Comparison of ENCODE assay signal across 15 mouse cellular contexts in genomic region chr8:64844043-64844481, GRCm38 (mm10). TPM values are rescaled to one million over a fixed set of nuclear protein-coding genes. Genes with fewer than 3 reads are reported as not detected.
A peak's percentile ranks its signal among the peaks of the same experiment; 100 is the strongest.
DNase-seq lines count a peak whose midpoint lies in the region; ATAC-seq lines count a peak whose summit lies in the region.
"Had no signal": no experiment of that assay in that cellular context is flagged by ENCODE, and none has a peak within 500 bp of the region (broad histone marks: within the 10 kb centered on the region; RNA-seq: fewer than 3 reads in every experiment).

No protein-coding gene starts in this region.

- 0 out of 2 replicates have a peak, but pooled peaks have one; percentile 13 for ATAC-seq in kidney, embryonic 15.5 days (replicated peaks; ENCODE audit: low FRiP score)
- peak; percentile 81 for ATAC-seq in intestine, embryonic 15.5 days
- no peak for ATAC-seq in CD4-positive, CD25-positive, alpha-beta regulatory T cell, adult 4 months
- ATAC-seq: midbrain, embryonic 16.5 days had no signal

- peaks cover 54% of the 10 kb centered on the region for H3K4me1 ChIP-seq in kidney, embryonic 15.5 days
- H3K4me1 ChIP-seq in intestine, embryonic 15.5 days (replicated peaks): peaks cover 34% of the 10 kb centered on the region; the same call in 1 of the 2 replicates

- H3K4me2 ChIP-seq in kidney, embryonic 15.5 days: no peak overlapping the region
- no peak overlapping the region for H3K4me2 ChIP-seq in intestine, embryonic 15.5 days (replicated peaks)
- H3K4me2 ChIP-seq: heart, embryonic 12.5 days; limb, embryonic 12.5 days had no signal

- no peak overlapping the region for H3K4me3 ChIP-seq in kidney, embryonic 15.5 days (replicated peaks)
- no peak overlapping the region for H3K4me3 ChIP-seq in intestine, embryonic 15.5 days (replicated peaks)
- H3K4me3 ChIP-seq: heart, embryonic 12.5 days; limb, embryonic 12.5 days; megakaryocyte, embryonic 14.5 days had no signal

- WGBS in kidney, embryonic 15.5 days: 69% methylated on average over 4 of the region's 4 CpGs
- WGBS in intestine, embryonic 15.5 days: 49% methylated on average over 4 of the region's 4 CpGs

- no peak overlapping the region for H3K9ac ChIP-seq in kidney, embryonic 15.5 days
- no peak overlapping the region for H3K9ac ChIP-seq in intestine, embryonic 15.5 days
- H3K9ac ChIP-seq: heart, embryonic 12.5 days; limb, embryonic 12.5 days had no signal

- no peak overlapping the region for H3K27ac ChIP-seq in kidney, embryonic 15.5 days
- no peak overlapping the region for H3K27ac ChIP-seq in intestine, embryonic 15.5 days
- H3K27ac ChIP-seq: limb, embryonic 12.5 days had no signal

- H3K27me3 ChIP-seq in kidney, embryonic 15.5 days: no peaks in the 10 kb centered on the region
- H3K27me3 ChIP-seq in intestine, embryonic 15.5 days (replicated peaks): no peaks in the 10 kb centered on the region
- H3K27me3 ChIP-seq: heart, embryonic 12.5 days; limb, embryonic 12.5 days had no signal

- DNase-seq in adrenal gland, adult 2 months: peak; percentile 71
- DNase-seq in adrenal gland, postnatal 25 days: no peak
- no peak for DNase-seq in kidney, postnatal 14 days
- peak; percentile 44 for DNase-seq in 3134 (ENCODE audit: extremely low read depth, insufficient read length, low spot score)
- DNase-seq in spleen, postnatal 4 days (ENCODE audit: low spot score in 2 of 2): no peak
- DNase-seq: adrenal gland, adult 8-10 months; gastrocnemius, postnatal 14 days; thymus, postnatal 4 days had no signal

- H3K9me3 ChIP-seq in kidney, embryonic 15.5 days (replicated peaks): no peaks in the 10 kb centered on the region
- no peaks in the 10 kb centered on the region for H3K9me3 ChIP-seq in intestine, embryonic 15.5 days
- H3K9me3 ChIP-seq: heart, embryonic 12.5 days; limb, embryonic 12.5 days; megakaryocyte, embryonic 14.5 days had no signal

- H3K36me3 ChIP-seq in kidney, embryonic 15.5 days: no peaks in the 10 kb centered on the region
- no peaks in the 10 kb centered on the region for H3K36me3 ChIP-seq in intestine, embryonic 15.5 days
- H3K36me3 ChIP-seq: heart, embryonic 12.5 days; limb, embryonic 12.5 days had no signal

RNA-seq across cellular contexts. Expression of gene Klhl2, which starts 5.8 kb away (rescaled TPM):
- 10 to 100 TPM; 72.8 to 86.4 TPM for total RNA-seq in adrenal gland, adult 2 months (2021)
- 13.4 and 13.8 TPM in 2 replicates for polyA plus RNA-seq in adrenal gland, adult 2 months (2012; rRNA removed)
- 88.0 and 88.5 TPM in 2 replicates for total RNA-seq in adrenal gland, postnatal 25 days (2021)
- polyA plus RNA-seq in kidney, embryonic 15.5 days (2015; fragmentation: Nextera tagmentation; extraction: Ambion mirVana): 15.3 and 16.1 TPM in 2 replicates
- polyA plus RNA-seq in intestine, embryonic 15.5 days (2015; fragmentation: Nextera tagmentation; extraction: Ambion mirVana): 19.5 and 21.4 TPM in 2 replicates
- 1 to 10 TPM; 3.9 to 9.9 TPM for polyA plus RNA-seq in CD4-positive, CD25-positive, alpha-beta regulatory T cell, adult 4 months (2017; shearing (Covaris generic))

Comparison
In these comparisons a context has a peak if more than half of its experiments do, and no peak if none do; other contexts are left out.
1. DNase-seq: peak in adrenal gland, adult 2 months (single experiment) and 3134 (single experiment); none in adrenal gland, postnatal 25 days (single experiment), kidney, postnatal 14 days (single experiment) and spleen, postnatal 4 days (0 of 2).